Mouse (Mus musculus) right cerebral cortex, postnatal 10 days (tissue): Measurements from ENCODE around the gene Gm42715.
"Not testable (repeated sequence)": the region's sequence is repeated elsewhere in the genome, so short reads cannot be mapped to it uniquely, and the experiment has no call there.

Experiments used
- DNase-seq, 2 experiments: peaks; one replicate each; pipeline ENCODE4 v3.0.0; 2021; ENCODE audit warnings: low spot score in 2 of 2

Gene Gm42715

DNA sequence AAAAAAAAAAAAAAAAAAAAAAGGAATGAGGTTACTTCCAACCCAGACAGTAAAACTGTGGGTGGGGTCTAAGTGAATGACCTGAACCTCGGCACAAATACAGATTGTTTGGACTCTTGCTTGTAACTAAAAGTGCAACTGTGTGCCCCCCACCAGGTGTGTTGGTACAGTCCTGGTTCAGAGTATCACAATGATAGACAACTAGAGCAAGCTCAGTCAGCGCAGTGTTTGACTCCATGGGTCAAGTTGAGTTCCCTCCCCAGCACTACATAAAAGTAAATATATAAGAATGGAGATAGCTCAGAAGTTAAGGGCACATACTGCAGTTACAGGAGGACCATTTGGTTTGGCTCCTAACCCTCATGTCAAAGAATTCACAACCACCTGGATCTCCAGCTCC, 22.0 kb upstream of the Gm42715 start:
- no peak for DNase-seq

DNA sequence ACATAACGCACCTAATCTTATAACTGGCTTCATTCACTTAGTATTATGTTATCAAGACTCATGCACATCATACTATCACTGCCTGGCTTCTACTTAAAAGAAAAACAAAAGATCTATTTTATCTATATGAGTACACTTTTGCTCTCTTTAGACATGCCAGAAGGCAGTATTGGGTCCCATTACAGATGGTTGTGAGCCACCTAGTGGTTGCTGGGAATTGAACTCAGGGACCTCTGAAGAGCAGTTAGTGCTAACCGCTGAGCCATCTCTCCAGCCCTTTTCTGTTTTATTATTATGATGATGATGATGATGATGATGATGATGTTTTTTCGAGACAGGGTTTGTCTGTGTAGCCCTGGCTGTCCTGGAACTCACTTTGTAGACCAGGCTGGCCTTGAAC, 21.0 kb upstream of the Gm42715 start:
- peak in 1 of 2 experiments; percentile 51 for DNase-seq

DNA sequence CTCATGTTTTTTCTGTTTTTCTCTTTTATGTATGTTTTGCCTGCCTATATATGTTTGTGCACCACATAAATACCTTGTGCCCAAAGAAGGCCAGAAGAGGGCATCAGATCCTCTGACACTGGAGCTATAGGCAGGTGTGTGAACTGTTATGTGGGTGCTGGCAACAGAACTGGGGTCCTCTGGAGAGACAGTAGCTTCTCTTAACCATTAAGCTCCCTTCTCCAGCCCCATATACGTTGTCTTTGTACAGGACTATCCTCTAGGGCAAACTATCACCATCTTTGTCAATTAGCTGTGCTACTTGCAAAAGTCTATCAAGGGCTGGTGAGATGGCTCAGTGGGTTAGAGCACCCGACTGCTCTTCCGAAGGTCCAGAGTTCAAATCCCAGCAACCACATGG, 11.1 kb upstream of the Gm42715 start:
- no peak for DNase-seq

DNA sequence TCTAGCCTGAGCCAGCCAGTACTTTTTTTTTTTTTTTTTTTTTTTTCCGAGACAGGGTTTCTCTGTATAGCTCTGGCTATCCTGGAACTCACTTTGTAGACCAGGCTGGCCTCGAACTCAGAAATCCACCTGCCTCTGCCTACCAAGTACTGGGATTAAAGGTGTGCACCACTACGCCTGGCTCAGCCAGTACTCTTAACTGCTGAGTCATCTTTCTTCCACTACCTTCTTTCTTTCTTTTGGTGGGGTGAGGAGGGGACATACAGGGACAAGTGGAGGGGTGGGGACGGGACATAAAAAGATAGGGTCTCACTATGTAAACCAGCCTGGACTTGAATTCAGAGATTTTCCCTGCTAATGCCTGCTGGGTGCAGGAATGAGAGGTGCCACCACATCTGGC, 9.6 kb upstream of the Gm42715 start:
- not testable (repeated sequence) for DNase-seq

DNA sequence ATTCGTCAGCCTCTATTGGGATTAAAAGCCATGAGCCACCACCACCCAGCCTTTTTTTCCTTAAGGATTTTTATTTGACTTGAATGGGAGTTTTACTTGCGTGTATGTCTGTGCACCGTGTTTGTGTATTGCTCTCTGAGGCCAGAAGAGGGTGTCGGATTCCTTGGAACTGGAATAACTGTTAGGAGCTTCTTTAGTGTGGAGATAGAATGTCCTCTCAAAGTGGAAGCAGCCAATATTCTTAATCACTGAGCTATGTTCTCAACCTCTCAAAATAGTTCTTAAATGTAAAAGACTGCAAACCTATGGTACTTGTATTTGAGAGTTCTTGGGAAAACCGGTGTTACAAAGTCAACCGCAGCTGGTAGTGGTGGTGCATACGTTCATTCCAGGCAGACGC, 8.1 kb upstream of the Gm42715 start:
- no peak for DNase-seq

DNA sequence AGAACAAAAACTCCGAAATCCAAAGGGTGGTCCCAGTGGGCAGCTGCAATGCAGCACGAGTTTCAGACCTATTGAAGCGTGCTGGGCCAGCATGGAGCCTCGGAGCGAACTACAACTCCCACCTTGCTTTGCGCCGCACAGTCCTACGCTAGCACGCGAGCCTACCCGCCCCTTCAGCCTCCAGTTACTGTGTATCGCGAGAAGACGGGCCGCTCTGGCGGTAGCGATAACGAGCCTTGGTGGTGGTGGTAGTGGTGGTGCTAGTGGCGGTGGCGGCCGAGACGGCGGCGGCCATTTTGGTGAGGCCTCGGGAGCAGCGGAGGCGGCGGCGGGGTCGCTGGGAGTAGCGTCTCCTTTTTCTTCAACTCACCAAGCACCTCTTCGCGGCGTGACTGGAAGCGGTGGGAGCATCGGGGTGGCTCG, 7.6 kb upstream of the Gm42715 start, which contains the start of gene Srcap:
Srcap (plus strand) TSS at position 176 of the 423 bp plus-strand sequence.
- DNase-seq: peak; percentile 98 to 99

DNA sequence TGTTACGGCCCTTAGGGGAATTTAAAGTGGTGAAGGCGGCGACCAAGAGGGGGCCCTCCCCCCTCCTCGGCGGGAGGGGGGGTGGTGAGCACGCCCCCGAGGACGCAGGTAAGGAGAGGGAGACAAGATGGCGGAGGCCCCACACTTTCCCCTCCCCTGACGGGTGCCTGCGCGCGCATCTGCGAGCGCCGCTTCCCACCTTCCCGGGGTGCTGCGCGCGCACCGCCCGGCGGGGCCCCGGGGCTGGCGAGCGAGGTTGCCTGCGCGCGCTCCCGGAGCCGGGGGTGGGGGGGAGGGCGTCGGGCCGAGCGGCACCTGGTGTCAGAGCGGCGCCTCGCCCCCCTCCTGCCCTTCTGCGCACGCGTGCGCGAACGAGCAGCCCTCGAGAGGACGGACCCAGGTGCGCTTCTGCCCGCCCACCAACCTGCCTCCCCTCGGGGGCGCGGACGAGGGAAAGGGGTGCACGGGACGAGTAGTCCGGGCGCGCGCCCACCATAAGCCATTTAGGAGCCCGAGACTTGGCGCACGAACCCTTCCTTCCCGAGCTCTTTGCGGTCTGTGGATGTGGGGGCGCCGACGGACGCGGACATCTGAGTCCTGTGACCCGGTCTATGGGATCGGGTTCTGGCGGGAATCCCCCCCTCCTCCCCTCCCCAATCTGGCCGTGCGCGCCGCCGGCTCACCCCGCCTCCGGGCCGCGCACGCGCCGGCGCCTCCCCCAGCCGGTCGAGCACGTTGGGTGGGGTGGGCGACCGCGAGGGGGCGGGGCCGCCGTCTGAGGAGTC, 7.0 kb upstream of the Gm42715 start:
- peak; percentile 93 to 94 for DNase-seq

DNA sequence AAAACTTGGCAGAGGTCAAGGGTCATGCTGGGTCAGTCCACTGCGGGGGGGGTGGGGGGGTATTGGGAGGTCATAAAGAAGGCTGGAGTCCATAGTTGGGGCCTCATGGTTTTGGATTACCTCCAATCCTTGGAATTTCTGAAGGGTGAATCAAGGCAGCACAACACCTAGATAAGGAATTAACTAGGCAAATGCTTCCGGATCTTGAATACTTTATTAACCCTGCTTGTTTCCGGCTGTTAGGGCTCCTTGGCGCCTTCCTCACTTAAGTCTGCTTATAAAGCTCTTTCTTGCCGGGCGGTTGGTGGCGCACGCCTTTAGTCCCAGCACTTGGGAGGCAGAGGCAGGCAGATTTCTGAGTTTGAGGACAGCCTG, 6.4 kb upstream of the Gm42715 start:
- DNase-seq: no peak

DNA sequence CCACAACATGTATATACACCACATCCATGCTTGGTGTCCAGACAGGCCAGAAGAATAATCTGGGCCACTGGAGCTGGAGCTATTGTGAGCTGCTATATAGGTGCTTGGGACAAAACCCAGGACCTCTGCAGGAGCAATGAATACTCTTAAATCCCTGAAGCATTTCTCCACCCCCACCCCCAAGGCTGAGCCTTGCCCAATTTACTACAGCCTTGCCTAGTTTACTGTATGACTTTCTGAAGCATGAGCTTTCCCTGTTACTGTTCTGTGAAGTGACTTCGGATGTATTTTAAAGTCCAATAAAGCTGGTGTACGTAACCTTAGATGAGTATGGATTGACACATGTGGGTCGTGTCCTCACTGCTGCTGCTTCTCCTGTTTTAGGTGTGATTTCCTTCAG, 5.6 kb upstream of the Gm42715 start:
- DNase-seq: no peak

DNA sequence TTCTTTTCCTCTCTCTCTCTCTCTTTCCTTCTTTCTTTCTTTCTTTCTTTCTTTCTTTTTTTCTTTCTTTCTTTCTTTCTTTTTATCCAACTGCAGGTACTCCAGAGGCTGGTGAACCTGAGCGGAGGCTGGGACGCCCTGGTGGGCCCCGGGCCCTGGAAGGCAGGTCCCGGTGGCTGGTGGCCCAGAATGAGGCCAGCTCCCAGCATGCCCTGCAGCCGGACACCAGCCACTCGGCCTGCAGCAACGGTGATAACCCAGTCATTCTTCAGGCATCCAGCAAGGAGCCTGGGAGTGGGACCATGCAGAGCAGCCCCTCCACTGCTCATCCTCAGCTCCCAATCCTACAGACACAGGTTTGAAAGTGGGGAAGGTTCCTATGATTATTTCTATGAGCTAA, 3.5 kb upstream of the Gm42715 start:
- DNase-seq: peak in 1 of 2 experiments; percentile 29

DNA sequence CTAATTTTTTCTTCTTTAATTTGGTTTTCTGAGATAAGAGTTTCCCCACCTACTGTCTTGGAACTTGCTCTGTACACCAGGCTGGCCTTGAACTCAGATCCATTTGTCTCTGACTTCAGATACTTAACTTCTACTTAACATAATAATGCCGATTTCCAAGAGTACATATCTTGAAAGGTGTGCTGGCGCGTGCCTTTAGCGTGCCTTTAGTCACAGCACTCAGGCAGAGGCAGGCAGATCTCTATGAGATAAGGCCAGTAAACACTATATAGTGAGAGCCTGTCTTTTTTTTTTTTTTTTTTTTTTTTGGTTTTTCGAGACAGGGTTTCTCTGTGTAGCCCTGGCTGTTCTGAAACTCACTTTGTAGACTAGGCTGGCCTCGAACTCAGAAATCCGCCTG, 3.0 kb upstream of the Gm42715 start:
- no peak for DNase-seq

DNA sequence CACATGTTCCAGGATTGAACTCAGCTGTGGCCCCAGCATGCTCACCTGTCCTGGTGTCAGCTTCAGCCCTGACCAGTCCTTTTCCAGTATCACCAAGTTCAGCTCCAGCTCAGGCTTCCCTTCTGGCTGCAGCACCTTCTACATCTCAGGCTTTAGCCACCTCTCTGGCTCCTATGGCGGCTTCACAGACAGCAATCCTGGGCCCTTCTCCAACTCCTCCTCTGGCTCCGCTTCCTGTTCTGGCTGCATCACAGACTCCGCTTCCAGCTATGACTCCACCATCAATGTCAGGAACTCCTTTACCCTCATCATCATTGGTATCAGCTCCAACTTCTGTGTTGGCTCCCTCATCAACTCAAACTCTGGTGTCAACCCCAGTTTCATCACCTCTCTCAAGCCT, 22.3 kb downstream of the Gm42715 start:
- no peak for DNase-seq

DNA sequence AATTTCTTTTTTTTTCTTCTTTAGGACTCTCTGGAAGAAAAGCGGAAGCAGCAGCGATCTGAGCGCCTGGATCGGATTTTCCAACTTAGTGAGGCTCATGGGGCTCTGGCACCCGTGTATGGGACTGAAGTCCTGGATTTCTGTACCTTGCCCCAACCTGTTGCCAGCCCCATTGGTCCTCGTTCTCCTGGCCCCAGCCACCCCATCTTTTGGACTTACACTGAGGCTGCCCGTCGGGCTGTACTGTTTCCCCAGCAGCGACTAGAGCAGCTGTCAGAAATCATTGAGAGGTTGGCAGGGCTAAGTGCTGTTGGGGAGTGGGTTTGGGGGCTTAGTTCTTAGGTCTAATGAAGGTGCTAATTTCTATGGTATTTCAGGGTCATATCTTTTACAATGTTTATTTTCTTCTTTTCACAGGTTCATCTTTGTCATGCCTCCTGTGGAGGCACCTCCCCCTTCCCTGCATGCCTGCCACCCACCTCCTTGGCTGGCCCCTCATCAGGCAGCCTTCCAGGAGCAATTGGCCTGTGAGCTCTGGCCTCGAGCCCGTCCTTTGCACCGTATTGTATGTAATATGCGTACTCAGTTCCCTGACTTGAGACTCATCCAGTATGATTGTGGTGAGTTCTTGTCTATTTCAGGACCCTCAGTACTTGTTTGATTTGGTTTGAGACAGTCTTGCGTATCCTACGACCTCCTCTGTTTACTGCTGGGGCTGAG, 29.9 kb downstream of the Gm42715 start:
- peak; percentile 61 to 63 for DNase-seq

DNA sequence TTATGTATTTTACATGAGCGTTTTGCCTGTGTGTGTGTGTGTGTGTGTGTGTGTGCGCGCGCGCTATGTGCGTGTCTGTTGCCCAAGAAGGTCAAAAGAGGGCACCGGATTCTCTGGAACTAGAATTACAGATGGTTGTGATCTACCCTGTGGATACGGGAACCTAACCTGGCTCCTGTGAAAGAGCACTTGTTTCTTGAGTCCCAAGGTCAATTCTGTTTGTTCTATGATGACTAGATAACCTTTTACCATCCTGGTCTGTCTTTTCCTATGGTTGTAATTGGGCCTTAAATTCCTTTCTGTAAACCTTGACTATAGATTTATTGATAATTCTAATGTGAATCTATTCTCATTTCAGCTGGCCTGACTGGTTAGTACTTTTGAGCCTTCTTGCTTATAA, 32.2 kb downstream of the Gm42715 start:
- no peak for DNase-seq

DNA sequence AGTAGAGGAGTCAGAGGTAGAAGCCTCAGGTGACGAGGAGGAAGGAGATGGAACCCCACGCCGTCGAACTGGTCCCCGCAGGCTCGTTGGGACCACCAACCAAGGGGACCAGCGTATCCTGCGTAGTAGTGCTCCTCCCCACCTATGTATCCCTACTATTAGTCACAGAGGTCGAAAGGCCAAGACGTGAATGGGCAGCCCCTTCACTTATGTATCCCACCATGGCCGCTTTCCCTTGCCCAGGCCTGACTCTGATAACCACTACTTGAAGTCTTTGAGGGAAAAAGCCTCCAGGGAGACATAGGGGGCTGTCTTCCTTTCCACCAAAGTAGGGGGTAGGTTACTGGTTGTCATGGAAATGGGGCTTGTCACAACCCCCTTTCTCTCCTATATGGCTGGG, 41.2 kb downstream of the Gm42715 start:
- DNase-seq: no peak

DNA sequence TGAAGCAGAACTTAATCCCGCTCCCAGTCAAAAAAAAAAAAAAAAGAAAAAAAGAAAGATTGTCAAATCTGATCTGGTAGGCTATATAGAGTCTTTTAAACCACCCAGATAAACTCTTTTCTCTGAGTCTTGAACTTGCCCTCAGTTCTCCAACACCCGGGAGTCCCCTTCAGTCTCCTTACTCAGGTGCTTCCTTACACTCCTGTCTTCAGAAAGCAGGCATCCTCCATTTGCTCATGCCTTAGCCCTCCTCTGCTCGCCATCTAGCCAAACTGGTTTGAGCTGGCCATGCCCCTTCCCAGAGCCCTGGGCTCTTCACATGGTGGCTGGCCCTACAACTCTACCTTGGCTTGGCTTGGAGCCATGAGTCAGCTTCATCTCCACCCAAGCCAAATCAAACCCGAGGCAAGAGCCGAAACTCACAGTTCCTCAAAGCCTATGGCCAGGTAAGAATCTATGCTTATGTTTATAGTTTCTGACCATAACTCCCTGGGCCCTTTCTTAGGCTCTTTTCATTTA, 42.0 kb downstream of the Gm42715 start, which contains the start of gene Tmem265:
Tmem265 (plus strand) TSS at position 51 of the 519 bp plus-strand sequence.
- no peak for DNase-seq

DNA sequence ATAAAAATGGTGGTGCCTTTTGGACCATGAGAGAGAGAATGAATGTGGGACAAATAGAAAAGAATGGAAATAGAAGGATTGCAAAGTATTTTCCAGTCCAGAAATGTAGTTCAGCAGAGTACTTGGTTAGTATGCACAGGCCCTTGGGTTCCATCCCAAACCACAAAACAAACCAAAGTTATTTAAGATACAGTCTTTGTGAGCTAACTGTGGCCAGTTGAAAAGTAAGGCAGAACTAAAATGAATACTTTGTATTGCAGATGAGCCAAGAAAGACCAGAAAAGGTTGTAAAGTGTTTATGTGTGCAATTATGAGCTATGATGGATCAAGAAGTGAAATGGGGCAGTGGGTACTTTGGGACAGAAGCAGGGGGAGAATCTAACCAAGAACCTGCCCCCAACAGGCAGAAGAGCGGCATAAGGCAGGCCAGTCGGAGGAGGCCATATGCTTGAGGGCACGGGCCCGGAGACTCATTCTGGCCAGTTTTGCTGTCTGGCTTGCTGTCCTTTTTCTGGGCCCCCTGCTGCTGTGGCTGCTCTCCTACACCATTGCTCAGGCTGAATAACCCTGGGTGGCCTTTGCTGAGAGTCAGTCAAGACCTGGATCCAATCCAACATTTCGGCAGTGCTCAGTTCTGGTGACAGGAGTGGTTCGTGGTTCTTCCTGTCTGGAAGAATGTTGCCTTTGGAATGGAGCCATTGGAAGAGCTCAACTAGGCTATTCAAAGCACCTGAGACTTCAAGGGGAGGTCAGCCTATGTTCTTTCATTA, 45.2 kb downstream of the Gm42715 start:
- no peak for DNase-seq

DNA sequence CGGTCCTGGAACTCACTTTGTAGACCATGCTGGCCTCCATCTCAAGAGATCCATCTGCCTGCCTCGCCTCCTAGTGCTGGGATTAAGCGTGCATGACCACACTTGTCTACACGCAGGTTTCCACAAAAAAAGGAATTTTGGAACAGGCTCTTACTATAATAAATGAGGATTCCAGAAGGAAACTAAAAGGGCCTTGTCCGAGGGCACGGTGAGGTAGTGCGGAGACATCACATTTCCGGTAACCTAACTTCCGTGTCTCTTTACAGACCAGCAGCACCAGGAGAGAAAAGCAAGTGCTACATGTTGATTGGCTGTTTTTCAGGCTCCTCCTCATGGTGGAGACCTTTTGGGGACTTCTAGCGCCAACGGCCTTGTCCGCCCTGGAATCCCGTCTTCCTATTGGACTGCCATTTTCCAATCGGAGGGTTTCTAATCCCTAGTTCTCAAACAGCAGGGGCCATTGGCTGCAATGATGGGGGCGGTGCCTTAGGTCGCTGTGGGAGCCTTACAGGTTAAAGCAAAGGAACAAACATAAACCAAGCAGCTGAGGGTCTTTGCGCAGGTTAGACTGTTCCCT, 53.6 kb downstream of the Gm42715 start, which contains the start of gene Phkg2:
Phkg2 (plus strand) TSS at position 446 of the 577 bp plus-strand sequence.
- peak; percentile 95 to 98 for DNase-seq

DNA sequence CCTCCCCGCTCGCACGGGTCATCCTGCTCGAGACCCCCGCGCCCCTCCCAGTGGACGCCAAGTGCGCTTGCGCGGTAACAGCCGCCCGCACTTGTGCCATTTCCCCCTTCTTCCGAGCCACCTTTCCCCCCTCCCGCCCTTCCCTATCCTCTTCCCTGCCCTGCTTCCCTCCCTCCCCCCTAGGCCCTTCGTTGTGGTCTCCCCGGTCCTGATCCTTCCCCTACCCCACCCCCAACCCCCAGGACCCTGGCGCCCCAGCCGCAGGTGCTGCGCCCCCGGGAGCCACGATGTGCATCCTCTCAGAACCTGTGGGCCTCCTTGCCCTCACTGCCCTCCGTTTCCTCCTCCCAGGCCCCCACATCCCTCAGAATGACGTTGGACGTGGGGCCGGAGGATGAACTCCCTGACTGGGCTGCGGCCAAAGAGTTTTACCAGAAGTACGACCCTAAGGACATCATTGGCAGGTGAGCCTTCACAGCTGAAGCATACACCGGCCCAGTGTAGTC, 54.2 kb downstream of the Gm42715 start:
- DNase-seq: no peak

DNA sequence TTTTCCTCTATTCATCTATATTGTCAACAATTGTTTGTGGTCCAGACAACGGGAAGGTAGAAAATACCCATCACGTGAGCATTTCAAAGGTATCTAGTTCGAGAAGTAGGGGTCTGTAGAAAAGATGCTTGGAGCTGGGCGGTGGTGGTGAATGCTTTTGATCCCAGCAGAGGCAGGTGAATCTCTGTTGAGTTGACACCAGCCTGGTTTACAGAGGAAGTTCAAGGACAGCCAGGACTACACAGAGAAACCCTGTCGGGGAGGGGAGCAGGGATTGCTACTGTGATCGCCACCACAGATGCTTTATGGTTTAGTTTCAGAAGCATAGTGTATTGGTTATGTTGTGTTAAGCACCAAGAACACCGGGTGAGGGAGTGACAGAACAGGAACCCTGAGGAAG, 54.7 kb downstream of the Gm42715 start:
- no peak for DNase-seq

DNA sequence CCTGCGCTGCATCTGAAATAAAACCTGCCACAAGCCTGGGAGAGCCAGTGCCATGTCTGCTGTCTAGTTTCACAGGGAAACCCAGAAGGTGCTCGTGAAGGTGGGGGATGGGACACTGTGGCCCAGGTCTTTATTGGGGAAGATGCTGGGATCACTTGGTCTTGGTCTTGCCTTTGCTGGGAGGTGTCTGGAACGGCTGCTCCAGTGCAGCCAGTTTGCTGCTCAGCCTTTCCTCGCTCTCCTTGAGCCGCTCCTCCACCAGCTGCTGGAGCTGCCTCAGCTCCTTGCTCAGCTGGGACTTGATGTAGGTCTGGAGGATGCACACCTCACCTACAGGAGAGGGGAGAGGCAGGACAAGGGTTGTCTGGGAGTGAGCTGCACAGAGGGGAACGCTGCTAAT, 63.9 kb downstream of the Gm42715 start:
- DNase-seq: no peak
